Mouse (Mus musculus): ENCODE data around the gene Gm11639.

GRCm38 (mm10) chr11:105120551-105121061 lies 435.1 kb downstream of the Gm11639 start:
- no peak for TF ChIP-seq CTCF (IDR thresholded peaks at IDR 0.05; ENCODE audit: borderline replicate concordance, control insufficient read depth, extremely low read depth, insufficient read depth, low read length, poor library complexity)
- TF ChIP-seq POLR2A (IDR thresholded peaks at IDR 0.05; ENCODE audit: control insufficient read depth, extremely low read depth, insufficient read depth, low read length, poor library complexity), result no peak

Data from thymus, adult 2 months (tissue).